Comparison of ENCODE assay signal across 17 mouse cellular contexts in genomic region chr2:6293825-6294444, GRCm38 (mm10). TPM values are rescaled to one million over a fixed set of nuclear protein-coding genes. Genes with fewer than 3 reads are reported as not detected.
DNase-seq lines count a peak whose midpoint lies in the region; ATAC-seq lines count a peak whose summit lies in the region.
"Had no signal": no experiment of that assay in that cellular context is flagged by ENCODE, and none has a peak within 500 bp of the region (broad histone marks: within the 10 kb centered on the region; RNA-seq: fewer than 3 reads in every experiment).

No protein-coding gene starts in this region.

- H3K27ac ChIP-seq in heart, embryonic 13.5 days (replicated peaks): no peak overlapping the region
- no peak overlapping the region for H3K27ac ChIP-seq in heart, embryonic 12.5 days (ENCODE audit: poor library complexity, severe bottlenecking)
- H3K27ac ChIP-seq: forebrain, embryonic 15.5 days; hindbrain, embryonic 13.5 days; limb, embryonic 13.5 days; liver, embryonic 15.5 days had no signal

- H3K27me3 ChIP-seq in heart, embryonic 13.5 days (replicated peaks): no peaks in the 10 kb centered on the region
- no peaks in the 10 kb centered on the region for H3K27me3 ChIP-seq in heart, embryonic 12.5 days (replicated peaks)
- H3K27me3 ChIP-seq: forebrain, embryonic 15.5 days; hindbrain, embryonic 13.5 days; limb, embryonic 13.5 days had no signal

- H3K9ac ChIP-seq in heart, embryonic 13.5 days: 0 out of 2 replicates have a peak overlapping the region, but pooled peaks have one; percentile 28
- no peak overlapping the region for H3K9ac ChIP-seq in heart, embryonic 12.5 days
- H3K9ac ChIP-seq: forebrain, embryonic 15.5 days; hindbrain, embryonic 13.5 days; limb, embryonic 13.5 days; liver, embryonic 15.5 days had no signal

- H3K4me3 ChIP-seq in heart, embryonic 13.5 days: no peak overlapping the region
- no peak overlapping the region for H3K4me3 ChIP-seq in heart, embryonic 12.5 days
- H3K4me3 ChIP-seq: erythroblast, embryonic 14.5 days; forebrain, embryonic 15.5 days; hindbrain, embryonic 13.5 days; limb, embryonic 13.5 days; liver, embryonic 15.5 days had no signal

- peaks cover 24% of the 10 kb centered on the region for H3K4me1 ChIP-seq in heart, embryonic 13.5 days
- H3K4me1 ChIP-seq in heart, embryonic 12.5 days (replicated peaks): peaks cover 15% of the 10 kb centered on the region; the same call in 1 of the 2 replicates
- H3K4me1 ChIP-seq: forebrain, embryonic 15.5 days; hindbrain, embryonic 13.5 days had no signal

- no peak for ATAC-seq in heart, embryonic 13.5 days (ENCODE audit: extremely low read depth, insufficient number of reproducible peaks, low FRiP score, low TSS enrichment)
- no peak for ATAC-seq in heart, embryonic 12.5 days (ENCODE audit: insufficient number of reproducible peaks, low FRiP score)
- ATAC-seq: forebrain, embryonic 15.5 days had no signal

- H3K9me3 ChIP-seq in heart, embryonic 13.5 days: no peaks in the 10 kb centered on the region
- H3K9me3 ChIP-seq in heart, embryonic 12.5 days (replicated peaks): 0 out of 2 replicates have a peak, but pooled peaks cover 5% of the 10 kb centered on the region
- H3K9me3 ChIP-seq: forebrain, embryonic 15.5 days; hindbrain, embryonic 13.5 days; limb, embryonic 13.5 days; liver, embryonic 15.5 days had no signal

- WGBS in heart, embryonic 13.5 days: 53% methylated on average over 11 of the region's 11 CpGs
- WGBS in heart, embryonic 12.5 days: 56% methylated on average over 11 of the region's 11 CpGs

- DNase-seq in heart, adult 18-20 months: no peak
- DNase-seq in right cerebral cortex, postnatal 25 days: peak; percentile 33
- no peak for DNase-seq in right cerebral cortex, postnatal 4 days
- DNase-seq in cerebellum, postnatal 10 days: peak; percentile 41 to 59
- DNase-seq in c-Kit-positive CD71-positive TER-119-positive erythroid progenitor cells, embryonic 14.5 days (ENCODE audit: low spot score): no peak
- no peak for DNase-seq in embryo, embryonic 10.5 days (ENCODE audit: low spot score)
- DNase-seq: B cell, adult 2 months; heart, postnatal 10 days; kidney, postnatal 10 days; lung, postnatal 14 days had no signal

- peak overlapping the region; percentile 3; the same call in 1 of the 2 replicates for H3K4me2 ChIP-seq in heart, embryonic 13.5 days
- H3K4me2 ChIP-seq in heart, embryonic 12.5 days: no peak overlapping the region
- H3K4me2 ChIP-seq: forebrain, embryonic 15.5 days; hindbrain, embryonic 13.5 days; limb, embryonic 13.5 days; liver, embryonic 15.5 days had no signal

- no peaks in the 10 kb centered on the region for H3K36me3 ChIP-seq in heart, embryonic 13.5 days
- no peaks in the 10 kb centered on the region for H3K36me3 ChIP-seq in heart, embryonic 12.5 days
- H3K36me3 ChIP-seq: forebrain, embryonic 15.5 days; hindbrain, embryonic 13.5 days; limb, embryonic 13.5 days; liver, embryonic 15.5 days had no signal

RNA-seq across cellular contexts. Expression of gene Usp6nl, which starts 28.5 kb away (rescaled TPM):
- polyA plus RNA-seq in heart, embryonic 13.5 days (2015; fragmentation: Nextera tagmentation; extraction: Ambion mirVana): 4.6 and 5.5 TPM in 2 replicates
- total RNA-seq in heart, adult 18-20 months (2021): 1 to 10 TPM; 6.2 to 6.6 TPM
- polyA plus RNA-seq in heart, embryonic 12.5 days (2016; fragmentation: Nextera tagmentation; extraction: Ambion mirVana): 10.2 and 10.4 TPM in 2 replicates

Comparison
In these comparisons a context has a peak if more than half of its experiments do, and no peak if none do; other contexts are left out.
1. DNase-seq: peak in right cerebral cortex, postnatal 25 days (single experiment) and cerebellum, postnatal 10 days (2 of 2); none in heart, adult 18-20 months (0 of 2), right cerebral cortex, postnatal 4 days (single experiment), c-Kit-positive CD71-positive TER-119-positive erythroid progenitor cells, embryonic 14.5 days (single experiment) and embryo, embryonic 10.5 days (single experiment).